Mouse (Mus musculus) myocyte (in vitro differentiated cells): ENCODE measurements around the gene Cox4i1.

Source experiments
- CEBPB ChIP-seq: IDR thresholded peaks from 2 replicates; pipeline ENCODE4 v1.6.1; 2011; ENCODE audit warnings: mild to moderate bottlenecking, moderate library complexity; ENCODE audit not compliant: poor library complexity, insufficient read depth, severe bottlenecking
- MAX ChIP-seq: IDR thresholded peaks from one replicate; pipeline ENCODE4 v1.6.1; 2011; ENCODE audit warnings: low read depth, mild to moderate bottlenecking, control low read depth
- POLR2A ChIP-seq: IDR thresholded peaks from one replicate; pipeline ENCODE4 v1.6.1; 2011; ENCODE audit warnings: low read depth, mild to moderate bottlenecking, control low read depth, moderate library complexity; ENCODE audit not compliant: insufficient read length
- POLR2AphosphoS2 ChIP-seq: IDR thresholded peaks from one replicate; pipeline ENCODE4 v1.6.1; 2011; ENCODE audit warnings: low read depth, control low read depth; ENCODE audit not compliant: insufficient read length
- USF1 ChIP-seq: IDR thresholded peaks from one replicate; pipeline ENCODE4 v1.6.1; 2011; ENCODE audit warnings: low read depth, mild to moderate bottlenecking, control low read depth, moderate library complexity

DNA sequence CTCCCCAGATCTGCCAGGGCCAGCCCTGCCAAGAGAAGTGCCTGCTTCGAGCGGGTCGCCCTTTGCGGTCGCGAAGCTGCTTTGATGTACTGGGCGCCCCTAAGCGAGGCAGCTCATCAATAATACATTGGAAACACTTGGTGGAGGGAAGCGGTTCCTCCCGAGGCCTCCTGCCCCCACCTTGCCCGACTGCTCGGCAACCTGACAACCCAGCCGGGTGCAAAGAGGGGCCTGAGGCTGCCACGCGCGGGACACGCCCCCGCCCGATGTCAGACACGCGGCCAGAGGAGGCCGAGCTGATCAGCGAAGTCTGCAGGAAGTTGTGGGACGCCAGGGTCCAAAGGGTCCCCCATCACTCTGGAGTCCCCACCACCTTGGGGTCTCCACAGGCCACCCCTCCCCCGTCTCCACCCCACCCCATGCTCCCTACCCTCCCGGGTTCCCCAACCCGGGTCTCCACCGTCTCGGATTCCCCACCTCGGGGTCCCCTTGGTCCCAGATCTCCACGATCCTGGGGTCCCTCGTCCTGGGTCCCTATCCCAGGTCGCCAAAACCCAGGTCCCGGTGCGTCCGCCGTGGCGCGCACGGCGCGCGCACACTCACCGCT is 34.3 kb upstream of the Cox4i1 start:
- TF ChIP-seq USF1 (no peak), POLR2AphosphoS2 (no peak), CEBPB (no peak), POLR2A (no peak), MAX (no peak)
